Comparison of ENCODE assay signal across 19 mouse cellular contexts in the genomic region with DNA sequence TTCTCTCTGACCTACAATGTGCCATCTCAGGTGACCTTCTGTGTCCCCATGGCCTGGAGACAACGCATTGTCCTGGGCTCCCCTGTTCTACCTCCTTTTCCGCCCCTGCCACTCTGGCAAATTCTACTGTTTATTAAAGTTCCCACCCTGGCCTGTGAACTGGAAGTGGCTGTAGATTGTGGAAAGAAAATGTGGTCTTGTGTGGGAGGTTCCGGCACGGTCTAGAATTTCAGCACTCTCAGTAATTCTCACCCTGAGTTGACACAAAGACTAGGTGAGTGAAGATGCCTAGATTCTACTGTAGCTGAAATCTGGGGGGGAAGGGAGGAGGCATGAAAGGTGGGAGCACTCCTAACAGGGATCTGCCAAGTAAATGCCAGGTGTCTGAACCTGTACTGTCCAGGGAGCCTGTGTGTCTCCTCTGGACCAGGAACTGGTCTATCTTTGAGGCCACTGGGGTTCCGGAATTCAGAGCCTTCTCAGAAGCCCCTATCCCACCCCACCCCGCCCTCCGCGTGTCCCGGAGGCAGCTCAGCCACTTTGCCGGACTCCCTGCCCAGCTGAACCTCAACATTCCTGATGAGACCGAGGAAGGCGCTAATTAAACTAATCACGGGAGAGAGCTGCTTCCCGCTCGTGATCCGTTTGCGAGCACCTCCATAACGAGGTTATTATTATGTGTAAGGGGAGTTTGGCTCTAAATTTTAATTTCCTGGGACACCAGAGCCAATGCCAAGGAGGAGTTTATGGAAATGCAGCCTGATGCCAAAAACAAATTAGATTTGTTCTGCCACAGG.
A peak's percentile ranks its signal among the peaks of the same experiment; 100 is the strongest.
DNase-seq lines count a peak whose midpoint lies in the region; ATAC-seq and TF ChIP-seq lines count a peak whose summit lies in the region.
"Had no signal": no experiment of that assay in that cellular context is flagged by ENCODE, and none has a peak within 500 bp of the region (broad histone marks: within the 10 kb centered on the region; RNA-seq: fewer than 3 reads in every experiment).

No protein-coding gene starts in this region.

- peak overlapping the region; percentile 89 for H3K27ac ChIP-seq in lung, embryonic 15.5 days
- peak overlapping the region; percentile 95 for H3K27ac ChIP-seq in intestine, embryonic 16.5 days (ENCODE audit: low read length)
- peak overlapping the region; percentile 83; the same call in 1 of the 2 replicates for H3K27ac ChIP-seq in small intestine, adult 2 months (ENCODE audit: insufficient read depth, low read depth, low read length)
- H3K27ac ChIP-seq: hindbrain, embryonic 14.5 days had no signal

- no peak for DNase-seq in lung, postnatal 25 days (ENCODE audit: low spot score)
- DNase-seq in adipocyte (ENCODE audit: low spot score): peak; percentile 96
- no peak for DNase-seq in frontal cortex, postnatal 10 days (ENCODE audit: low spot score in 2 of 2)
- DNase-seq in left cerebral cortex, postnatal 10 days (ENCODE audit: extremely low spot score in 1 of 2, low spot score in 2 of 2): no peak
- DNase-seq: cerebellum, postnatal 10 days; embryo, embryonic 11 days; forebrain, postnatal 0 days; gastrocnemius, postnatal 10 days; heart, postnatal 10 days; kidney, adult 2 months; lung, postnatal 14 days; right cerebral cortex, adult 18-20 months; thymus, adult 18-20 months had no signal

- H3K9me3 ChIP-seq in lung, embryonic 15.5 days: no peaks in the 10 kb centered on the region
- H3K9me3 ChIP-seq in intestine, embryonic 16.5 days (ENCODE audit: control insufficient read depth, low read length): no peaks in the 10 kb centered on the region

- H3K4me3 ChIP-seq in lung, embryonic 15.5 days: no peak overlapping the region
- H3K4me3 ChIP-seq in intestine, embryonic 16.5 days (ENCODE audit: low read length): no peak overlapping the region
- H3K4me3 ChIP-seq in small intestine, adult 2 months (ENCODE audit: low read depth, low read length): no peak overlapping the region
- H3K4me3 ChIP-seq: myocyte had no signal

- H3K4me2 ChIP-seq in lung, embryonic 15.5 days: no peak overlapping the region
- H3K4me2 ChIP-seq in intestine, embryonic 16.5 days (ENCODE audit: low read depth, low read length): no peak overlapping the region
- H3K4me2 ChIP-seq: hindbrain, embryonic 14.5 days; midbrain, embryonic 11.5 days had no signal

- H3K4me1 ChIP-seq in lung, embryonic 15.5 days: peaks cover 24% of the 10 kb centered on the region
- peaks cover 28% of the 10 kb centered on the region for H3K4me1 ChIP-seq in intestine, embryonic 16.5 days (ENCODE audit: control insufficient read depth, insufficient read depth, low read length)
- H3K4me1 ChIP-seq in small intestine, adult 2 months (ENCODE audit: control insufficient read depth, insufficient read depth, insufficient read length, low read length): peaks cover 23% of the 10 kb centered on the region; the same call in 1 of the 2 replicates

- intact Hi-C loops in left cerebral cortex, postnatal 10 days (cut with DNase I): no loop called here

- no peak for TF ChIP-seq POLR2A in small intestine, adult 2 months (IDR thresholded peaks at IDR 0.05; ENCODE audit: low read depth, low read length)

- WGBS in lung, embryonic 15.5 days: 39% methylated on average over 18 of the region's 18 CpGs
- WGBS in intestine, embryonic 16.5 days: 56% methylated on average over 18 of the region's 18 CpGs
- WGBS in small intestine, adult 2 months: 88% methylated on average over 18 of the region's 18 CpGs

- no peak for ATAC-seq in lung, embryonic 15.5 days (ENCODE audit: borderline replicate concordance, extremely low read depth, low FRiP score, low TSS enrichment)
- no peak for ATAC-seq in intestine, embryonic 16.5 days
- ATAC-seq: forebrain, postnatal 0 days had no signal

- no peak overlapping the region for H3K9ac ChIP-seq in lung, embryonic 15.5 days
- H3K9ac ChIP-seq in intestine, embryonic 16.5 days (ENCODE audit: low read depth, low read length): peak overlapping the region; percentile 1; the same call in 1 of the 2 replicates
- H3K9ac ChIP-seq: forebrain, postnatal 0 days; hindbrain, embryonic 14.5 days had no signal

- no peaks in the 10 kb centered on the region for H3K36me3 ChIP-seq in lung, embryonic 15.5 days
- no peaks in the 10 kb centered on the region for H3K36me3 ChIP-seq in intestine, embryonic 16.5 days (ENCODE audit: control insufficient read depth, insufficient read depth, low read length)
- no peaks in the 10 kb centered on the region for H3K36me3 ChIP-seq in small intestine, adult 2 months (ENCODE audit: control insufficient read depth, insufficient read depth, low read length)

- TF ChIP-seq CTCF in small intestine, adult 2 months (IDR thresholded peaks at IDR 0.05; ENCODE audit: extremely low read depth, insufficient read length, insufficient replicate concordance, low read depth, low read length): no peak

- H3K27me3 ChIP-seq in lung, embryonic 15.5 days: no peaks in the 10 kb centered on the region
- H3K27me3 ChIP-seq in intestine, embryonic 16.5 days (replicated peaks; ENCODE audit: control insufficient read depth, insufficient read depth, low read length): no peaks in the 10 kb centered on the region
- H3K27me3 ChIP-seq in small intestine, adult 2 months (ENCODE audit: control insufficient read depth, insufficient read depth, low read length): no peaks in the 10 kb centered on the region
